Mouse (Mus musculus) CH12.LX (cell line): ENCODE results near the gene Slc2a3.

Source experiments
- CTCF ChIP-seq, 2 experiments: IDR thresholded peaks in 1 of 2; conservative IDR thresholded peaks in 1 of 2; 2 replicates each; pipeline ENCODE4 v1.5.1; 2011 to 2012; ENCODE audit warnings: low read depth in 2 of 2, low read length in 2 of 2, improper control_type of control experiment in 1 of 2, inconsistent platforms in 1 of 2, mild to moderate bottlenecking in 1 of 2, moderate library complexity in 1 of 2
- GABPA ChIP-seq: IDR thresholded peaks from 2 replicates; pipeline ENCODE4 v1.6.1; 2012; ENCODE audit warnings: low read depth, low read length, improper control_type of control experiment, inconsistent platforms; ENCODE audit not compliant: insufficient replicate concordance
- HCFC1 ChIP-seq: IDR thresholded peaks from 2 replicates; pipeline ENCODE4 v1.6.1; 2012; ENCODE audit warnings: low read depth, mild to moderate bottlenecking, inconsistent platforms, low read length, improper control_type of control experiment
- MXI1 ChIP-seq: IDR thresholded peaks from 2 replicates; pipeline ENCODE4 v1.6.1; 2011; ENCODE audit warnings: mild to moderate bottlenecking, low read depth, low read length, improper control_type of control experiment
- PAX5 ChIP-seq: IDR thresholded peaks from 2 replicates; pipeline ENCODE4 v1.6.1; 2012; ENCODE audit warnings: low read length, inconsistent platforms, mixed read lengths
- POLR2A ChIP-seq: IDR thresholded peaks from 2 replicates; pipeline ENCODE4 v1.6.1; 2011; ENCODE audit warnings: low read depth, mild to moderate bottlenecking, improper control_type of control experiment, low read length
- TCF12 ChIP-seq: IDR thresholded peaks from 2 replicates; pipeline ENCODE4 v1.6.1; 2014; ENCODE audit warnings: low read depth, mild to moderate bottlenecking, inconsistent platforms, low read length, improper control_type of control experiment
- UBTF ChIP-seq: IDR thresholded peaks from 2 replicates; pipeline ENCODE4 v1.6.1; 2012; ENCODE audit warnings: low read depth, mild to moderate bottlenecking, inconsistent platforms, low read length, improper control_type of control experiment, moderate library complexity
- USF2 ChIP-seq: conservative IDR thresholded peaks from 2 replicates; pipeline ENCODE4 v1.6.1; 2011; ENCODE audit warnings: low read depth, low read length, improper control_type of control experiment
- ZC3H11A ChIP-seq: IDR thresholded peaks from 2 replicates; pipeline ENCODE4 v1.6.1; 2012; ENCODE audit warnings: low read depth, mild to moderate bottlenecking, inconsistent platforms, low read length, improper control_type of control experiment
- ZMIZ1 ChIP-seq: IDR thresholded peaks from 2 replicates; pipeline ENCODE4 v1.6.1; 2012; ENCODE audit warnings: low read depth, mild to moderate bottlenecking, inconsistent platforms, low read length, improper control_type of control experiment
- ZNF384 ChIP-seq: IDR thresholded peaks from 2 replicates; pipeline ENCODE4 v1.6.1; 2012; ENCODE audit warnings: low read depth, low read length, improper control_type of control experiment, inconsistent platforms

- TF ChIP-seq ZNF384 (no peak), UBTF (no peak), ZC3H11A (no peak), POLR2A (no peak), TCF12 (no peak), GABPA (no peak), ZMIZ1 (no peak), MXI1 (no peak), PAX5 (no peak), USF2 (no peak), CTCF (conservative IDR thresholded peaks at IDR 0.05 in 1 of 2, IDR thresholded peaks at IDR 0.05 in 1 of 2; ENCODE audit: low read depth in 2 of 2, low read length in 2 of 2) (peak; percentile 13 to 63; a peak in 2 of 4 replicates), HCFC1 (no peak)
Measured at GRCm38 (mm10) chr6:122836974-122837373, 35.5 kb upstream of the Slc2a3 start.
